Comparison of ENCODE assay signal across 7 mouse cellular contexts in the genomic region with DNA sequence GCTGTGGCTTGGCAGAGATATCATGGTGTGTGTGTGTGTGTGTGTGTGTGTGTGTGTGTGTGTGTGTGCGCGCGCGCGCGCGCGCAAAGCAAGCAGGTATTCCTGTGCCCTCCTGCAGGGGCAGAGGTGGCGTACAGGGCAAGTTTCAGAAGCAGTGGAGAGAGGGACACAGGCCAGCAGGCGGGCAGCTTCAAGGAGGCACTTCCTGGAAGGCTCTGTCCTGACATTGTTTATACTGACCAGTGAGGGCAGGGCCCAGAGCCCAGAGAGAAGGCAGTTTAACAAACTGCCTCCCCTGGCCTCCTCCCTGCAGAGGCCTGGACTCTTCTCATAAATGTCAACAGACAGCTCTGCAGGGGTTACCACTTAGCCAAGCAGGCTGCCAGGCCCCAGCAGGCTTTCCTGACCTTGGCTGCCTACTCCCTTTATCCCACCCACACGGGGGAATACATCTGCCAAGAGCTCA. TPM values are rescaled to one million over a fixed set of nuclear protein-coding genes. Genes with fewer than 3 reads are reported as not detected.
DNase-seq lines count a peak whose midpoint lies in the region; ATAC-seq and TF ChIP-seq lines count a peak whose summit lies in the region.

No protein-coding gene starts in this region.

- peaks cover 15% of the 10 kb centered on the region for H3K4me1 ChIP-seq in midbrain, embryonic 10.5 days
- H3K4me1 ChIP-seq in midbrain, embryonic 16.5 days (ENCODE audit: control insufficient read depth, insufficient read depth, low read length) = peaks cover 6% of the 10 kb centered on the region; the same call in 1 of the 2 replicates
- H3K4me1 ChIP-seq in cerebellum, adult 2 months (ENCODE audit: control insufficient read depth, insufficient read depth, low read length) = peaks cover 15% of the 10 kb centered on the region
- H3K4me1 ChIP-seq in heart, embryonic 13.5 days = peaks cover 45% of the 10 kb centered on the region

- no peak for DNase-seq in midbrain, embryonic 10.5 days (ENCODE audit: low spot score)
- DNase-seq in cerebellum, adult 2 months = peak; percentile 55 to 68
- peak; percentile 70 for DNase-seq in kidney, postnatal 14 days
- no peak for DNase-seq in thymus, postnatal 25 days

- H3K27me3 ChIP-seq in midbrain, embryonic 10.5 days (ENCODE audit: low read depth, poor library complexity, severe bottlenecking) = no peaks in the 10 kb centered on the region
- H3K27me3 ChIP-seq in midbrain, embryonic 16.5 days (ENCODE audit: control insufficient read depth, insufficient read depth, low read depth, low read length) = no peaks in the 10 kb centered on the region
- no peaks in the 10 kb centered on the region for H3K27me3 ChIP-seq in cerebellum, adult 2 months (ENCODE audit: control insufficient read depth, insufficient read depth, low read length)
- H3K27me3 ChIP-seq in heart, embryonic 13.5 days (replicated peaks) = no peaks in the 10 kb centered on the region

- no peaks in the 10 kb centered on the region for H3K36me3 ChIP-seq in midbrain, embryonic 10.5 days
- no peaks in the 10 kb centered on the region for H3K36me3 ChIP-seq in midbrain, embryonic 16.5 days (ENCODE audit: control insufficient read depth, insufficient read depth, low read length)
- peaks cover 43% of the 10 kb centered on the region for H3K36me3 ChIP-seq in heart, embryonic 13.5 days

- H3K4me3 ChIP-seq in midbrain, embryonic 10.5 days = no peak overlapping the region
- no peak overlapping the region for H3K4me3 ChIP-seq in midbrain, embryonic 16.5 days (ENCODE audit: low read depth, low read length)
- H3K4me3 ChIP-seq in cerebellum, adult 2 months (replicated peaks; ENCODE audit: insufficient read depth, low read depth, low read length) = no peak overlapping the region
- no peak overlapping the region for H3K4me3 ChIP-seq in heart, embryonic 13.5 days

- TF ChIP-seq POLR2A in cerebellum, adult 2 months (IDR thresholded peaks at IDR 0.05; ENCODE audit: borderline replicate concordance, insufficient read depth, low read length) = no peak

- WGBS in midbrain, embryonic 10.5 days = 85% methylated on average over 11 of the region's 11 CpGs
- 70% methylated on average over 11 of the region's 11 CpGs for WGBS in midbrain, embryonic 16.5 days
- 14% methylated on average over 11 of the region's 11 CpGs for WGBS in cerebellum, adult 2 months
- 67% methylated on average over 11 of the region's 11 CpGs for WGBS in heart, embryonic 13.5 days

- no peak overlapping the region for H3K9ac ChIP-seq in midbrain, embryonic 16.5 days (ENCODE audit: low read depth, low read length)
- peak overlapping the region; percentile 34 for H3K9ac ChIP-seq in heart, embryonic 13.5 days

- no peak overlapping the region for H3K4me2 ChIP-seq in midbrain, embryonic 16.5 days (ENCODE audit: low read length)
- no peak overlapping the region for H3K4me2 ChIP-seq in heart, embryonic 13.5 days

- 0 out of 2 replicates have a peak overlapping the region, but pooled peaks have one; percentile 49 for H3K27ac ChIP-seq in midbrain, embryonic 10.5 days (replicated peaks)
- no peak overlapping the region for H3K27ac ChIP-seq in midbrain, embryonic 16.5 days (ENCODE audit: low read length)
- H3K27ac ChIP-seq in cerebellum, adult 2 months (ENCODE audit: insufficient read depth, low read length) = no peak overlapping the region
- peak overlapping the region; percentile 82 for H3K27ac ChIP-seq in heart, embryonic 13.5 days (replicated peaks)

- TF ChIP-seq CTCF in cerebellum, adult 2 months (IDR thresholded peaks at IDR 0.05; ENCODE audit: borderline replicate concordance, insufficient read depth, low read depth, low read length) = no peak

- no peak for ATAC-seq in midbrain, embryonic 16.5 days
- no peak for ATAC-seq in heart, embryonic 13.5 days (ENCODE audit: extremely low read depth, insufficient number of reproducible peaks, low FRiP score, low TSS enrichment)
- ATAC-seq in megakaryocyte progenitor cell, adult 5-6 weeks (replicated peaks; ENCODE audit: poor library complexity) = peak; percentile 74

- no peaks in the 10 kb centered on the region for H3K9me3 ChIP-seq in midbrain, embryonic 10.5 days (replicated peaks)
- H3K9me3 ChIP-seq in midbrain, embryonic 16.5 days (replicated peaks; ENCODE audit: control insufficient read depth, low read length, poor library complexity, severe bottlenecking) = no peaks in the 10 kb centered on the region
- H3K9me3 ChIP-seq in heart, embryonic 13.5 days = no peaks in the 10 kb centered on the region

RNA-seq across cellular contexts. Expression of a gene that starts 31.1 kb away (rescaled TPM):
- polyA plus RNA-seq in midbrain, embryonic 10.5 days (2016; fragmentation: Nextera tagmentation; extraction: Ambion mirVana) = 54.7 and 56.1 TPM in 2 replicates
- 29.6 and 40.3 TPM in 2 replicates for polyA plus RNA-seq in midbrain, embryonic 16.5 days (2015; fragmentation: Nextera tagmentation; extraction: Ambion mirVana)
- 62.7 and 63.3 TPM in 2 replicates for polyA plus RNA-seq in cerebellum, adult 2 months (2012; rRNA removed)
- 93.7 and 99.8 TPM in 2 replicates for polyA plus RNA-seq in heart, embryonic 13.5 days (2015; fragmentation: Nextera tagmentation; extraction: Ambion mirVana)
- total RNA-seq in megakaryocyte progenitor cell, adult 5-6 weeks (2015) = 87.8 and 114 TPM in 2 replicates
- 20.4 and 31.9 TPM in 2 replicates for total RNA-seq in megakaryocyte progenitor cell, adult 5-6 weeks (2017)

RNA-seq across cellular contexts. Expression of a gene that starts 43.8 kb away (rescaled TPM):
- 6.4 and 9.9 TPM in 2 replicates for polyA plus RNA-seq in midbrain, embryonic 10.5 days (2016; fragmentation: Nextera tagmentation; extraction: Ambion mirVana)
- polyA plus RNA-seq in midbrain, embryonic 16.5 days (2015; fragmentation: Nextera tagmentation; extraction: Ambion mirVana) = 11.0 and 12.2 TPM in 2 replicates
- 67.3 and 71.4 TPM in 2 replicates for polyA plus RNA-seq in cerebellum, adult 2 months (2012; rRNA removed)
- 20.8 and 22.6 TPM in 2 replicates for polyA plus RNA-seq in heart, embryonic 13.5 days (2015; fragmentation: Nextera tagmentation; extraction: Ambion mirVana)
- total RNA-seq in megakaryocyte progenitor cell, adult 5-6 weeks (2015) = 1.2 and 1.3 TPM in 2 replicates
- 0.41 and 0.92 TPM in 2 replicates for total RNA-seq in megakaryocyte progenitor cell, adult 5-6 weeks (2017)

Comparison
In these comparisons a context has a peak if more than half of its experiments do, and no peak if none do; other contexts are left out.
1. H3K27ac ChIP-seq: peak in midbrain, embryonic 10.5 days (single experiment) and heart, embryonic 13.5 days (single experiment); none in midbrain, embryonic 16.5 days (single experiment) and cerebellum, adult 2 months (single experiment).
2. DNase-seq: peak in cerebellum, adult 2 months (2 of 2) and kidney, postnatal 14 days (single experiment); none in midbrain, embryonic 10.5 days (single experiment) and thymus, postnatal 25 days (single experiment).